Mouse (Mus musculus): ENCODE measurements around the gene Rep15. TPM values are rescaled to one million over a fixed set of nuclear protein-coding genes. Genes with fewer than 3 reads are reported as not detected.

The Rep15 gene
- polyA plus RNA-seq, 1 experiment from 2014 or later = 0.90 TPM

DNA sequence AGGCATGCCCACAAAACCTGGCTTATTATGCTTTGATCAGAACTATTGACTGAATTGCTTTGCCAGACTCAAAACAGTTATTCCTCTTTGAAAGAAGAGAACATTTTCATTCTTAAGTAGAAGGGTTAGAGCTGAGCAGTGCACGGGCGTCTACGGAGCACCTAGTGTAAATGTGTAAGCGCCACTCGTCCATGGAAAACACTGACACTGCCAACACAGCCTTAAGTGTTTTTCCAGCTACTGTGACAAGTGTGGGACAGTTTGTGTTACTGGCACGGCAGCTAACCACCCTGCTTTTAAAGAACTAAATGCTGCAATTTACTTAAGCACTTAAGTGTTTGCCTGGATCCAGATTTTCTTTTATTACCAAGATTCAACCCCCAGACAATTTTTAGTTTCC, 20.4 kb upstream of the Rep15 start:
- Histone ChIP-seq H3K9me3 (replicated peaks) (no peaks in the 10 kb centered on the region), H3K27me3 (no peaks in the 10 kb centered on the region), H3K4me3 (no peak overlapping the region), H3K4me1 (no peaks in the 10 kb centered on the region), H3K9ac (no peak overlapping the region), H3K27ac (no peak overlapping the region), H3K4me2 (replicated peaks) (no peak overlapping the region), H3K36me3 (no peaks in the 10 kb centered on the region)
- 81% methylated on average over 6 of the region's 6 CpGs for WGBS
- ATAC-seq (ENCODE audit: low FRiP score) = no peak

DNA sequence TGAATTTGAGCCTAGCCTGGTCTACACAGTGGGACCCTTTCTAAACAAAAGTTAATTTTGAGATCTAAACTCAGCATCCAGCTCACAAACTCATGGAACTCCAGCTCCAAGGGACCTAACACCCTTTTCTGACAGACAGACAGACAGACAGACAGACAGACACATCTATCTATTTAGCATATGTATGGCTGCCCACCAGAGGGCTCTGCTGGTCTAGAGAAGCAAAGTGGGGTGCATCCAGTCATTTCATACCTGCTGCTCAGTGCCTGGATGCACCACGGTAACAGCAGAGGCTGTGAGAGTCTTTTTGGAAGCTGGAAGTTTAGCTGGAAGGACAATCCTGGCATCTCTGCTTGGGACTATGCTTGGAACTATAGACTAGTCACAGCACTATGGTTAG, 18.8 kb upstream of the Rep15 start:
- Histone ChIP-seq H3K9me3 (replicated peaks) (no peaks in the 10 kb centered on the region), H3K4me1 (no peaks in the 10 kb centered on the region), H3K4me2 (replicated peaks) (no peak overlapping the region), H3K4me3 (no peak overlapping the region), H3K9ac (no peak overlapping the region), H3K27ac (no peak overlapping the region), H3K36me3 (no peaks in the 10 kb centered on the region), H3K27me3 (no peaks in the 10 kb centered on the region)
- WGBS = 76% methylated on average over 1 of the region's 1 CpGs
- ATAC-seq (ENCODE audit: low FRiP score) = no peak

DNA sequence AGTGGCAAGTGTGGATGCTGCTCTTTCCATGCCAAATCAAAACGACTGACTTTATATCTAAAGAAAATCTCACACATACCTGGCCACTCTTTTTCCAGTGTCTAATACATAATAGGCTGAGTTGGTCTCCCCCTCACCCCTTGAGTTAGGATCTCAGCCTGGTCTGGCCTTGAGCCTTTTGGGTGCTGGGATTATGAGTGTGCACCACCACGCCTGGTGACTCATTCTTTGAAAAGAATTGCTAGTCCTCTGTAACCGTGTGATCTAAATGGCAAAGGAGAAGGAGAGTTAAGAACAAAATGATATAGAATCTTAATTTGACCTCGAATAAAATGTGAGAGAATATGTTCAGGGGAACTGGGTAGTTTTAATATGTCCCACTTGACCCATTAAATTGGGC, 14.5 kb upstream of the Rep15 start:
- Histone ChIP-seq H3K4me1 (no peaks in the 10 kb centered on the region), H3K36me3 (no peaks in the 10 kb centered on the region), H3K9ac (no peak overlapping the region), H3K27ac (no peak overlapping the region), H3K27me3 (no peaks in the 10 kb centered on the region), H3K4me2 (replicated peaks) (no peak overlapping the region), H3K9me3 (replicated peaks) (no peaks in the 10 kb centered on the region), H3K4me3 (no peak overlapping the region)
- ATAC-seq (ENCODE audit: low FRiP score) = no peak
- 94% methylated on average over 4 of the region's 4 CpGs for WGBS

DNA sequence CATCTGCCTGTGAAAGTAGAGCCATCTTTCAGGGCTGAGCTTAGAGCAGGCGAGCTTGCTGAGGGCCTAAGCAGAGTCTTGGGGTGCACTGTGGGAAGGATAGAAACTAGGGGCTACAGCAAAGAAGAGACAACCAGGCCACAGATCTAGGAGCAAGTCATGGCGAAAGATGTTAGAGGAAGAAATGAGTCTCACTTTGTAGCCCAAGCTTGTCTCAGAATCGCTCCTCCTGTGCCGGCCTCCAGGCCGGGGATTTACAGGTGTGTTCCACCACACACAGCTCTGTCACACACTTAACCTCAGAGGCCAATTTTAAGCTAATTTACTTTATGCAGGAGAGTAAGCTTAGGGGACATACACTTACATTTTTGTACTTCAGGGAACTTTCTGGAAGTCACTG, 14.0 kb upstream of the Rep15 start:
- no peaks in the 10 kb centered on the region for H3K36me3 ChIP-seq
- no peak overlapping the region for H3K4me3 ChIP-seq
- no peaks in the 10 kb centered on the region for H3K9me3 ChIP-seq (replicated peaks)
- 90% methylated on average over 5 of the region's 5 CpGs for WGBS
- no peak for ATAC-seq (ENCODE audit: low FRiP score)
- no peak overlapping the region for H3K9ac ChIP-seq
- H3K27ac ChIP-seq = no peak overlapping the region
- no peaks in the 10 kb centered on the region for H3K4me1 ChIP-seq
- H3K4me2 ChIP-seq (replicated peaks) = no peak overlapping the region
- no peaks in the 10 kb centered on the region for H3K27me3 ChIP-seq

DNA sequence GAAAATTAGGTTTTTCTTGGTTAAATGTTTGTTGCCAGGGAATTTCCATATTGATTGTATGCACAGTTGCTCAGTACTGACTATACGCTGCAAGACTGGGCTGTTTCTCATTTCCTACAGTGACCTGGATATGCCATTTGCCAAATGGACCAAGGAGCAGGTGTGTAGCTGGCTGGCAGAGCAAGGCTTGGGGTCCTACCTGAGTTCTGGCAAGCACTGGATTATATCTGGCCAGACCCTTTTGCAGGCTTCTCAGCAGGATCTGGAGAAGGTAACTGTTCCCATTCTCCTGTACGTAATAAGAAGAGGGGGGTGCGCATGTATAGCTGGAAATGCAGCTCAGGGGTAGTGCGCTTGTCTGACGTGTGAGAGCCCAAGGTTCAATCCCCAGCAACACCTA, 11.2 kb upstream of the Rep15 start:
- Histone ChIP-seq H3K4me2 (replicated peaks) (no peak overlapping the region), H3K9ac (no peak overlapping the region), H3K36me3 (no peaks in the 10 kb centered on the region), H3K27me3 (no peaks in the 10 kb centered on the region), H3K9me3 (replicated peaks) (no peaks in the 10 kb centered on the region), H3K4me3 (no peak overlapping the region), H3K4me1 (no peaks in the 10 kb centered on the region), H3K27ac (no peak overlapping the region)
- 96% methylated on average over 5 of the region's 5 CpGs for WGBS
- no peak for ATAC-seq (ENCODE audit: low FRiP score)

DNA sequence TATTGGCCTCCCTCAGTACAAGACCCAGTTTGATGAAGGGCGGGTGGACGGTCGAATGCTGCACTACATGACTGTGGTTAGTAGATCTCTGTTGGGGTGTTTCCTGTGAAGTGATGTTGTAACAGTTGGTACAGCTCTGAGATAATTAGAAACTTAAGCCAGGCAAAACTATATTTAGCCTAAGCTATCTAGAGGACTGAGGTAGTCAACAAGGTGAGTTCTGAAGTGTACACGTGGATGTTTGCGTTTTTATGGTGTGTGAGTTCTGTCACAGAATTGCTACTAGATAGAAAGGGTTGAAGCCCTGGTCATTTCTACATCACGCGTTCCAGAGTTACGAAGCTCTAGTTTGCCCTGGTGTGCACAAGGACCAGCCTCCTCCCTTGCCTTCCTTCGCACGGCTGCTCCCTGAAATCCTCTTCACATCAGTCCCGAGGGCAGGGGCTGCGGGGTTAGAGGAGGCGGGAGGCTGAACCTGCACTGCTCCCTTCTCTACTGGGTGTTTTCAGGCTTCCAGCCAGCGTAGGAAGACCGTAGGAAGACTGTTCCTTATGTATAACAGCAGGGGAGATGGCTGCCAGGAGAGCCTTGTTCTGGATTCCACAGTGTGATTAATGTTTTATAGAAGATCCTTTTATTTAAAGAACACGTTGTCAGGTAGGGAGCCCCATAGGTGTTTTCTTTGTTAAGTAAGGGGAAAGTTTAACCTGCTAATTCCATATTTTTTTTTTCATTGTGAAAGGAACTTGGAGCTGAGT, 9.8 kb upstream of the Rep15 start:
- no peaks in the 10 kb centered on the region for H3K9me3 ChIP-seq (replicated peaks)
- H3K4me1 ChIP-seq = no peaks in the 10 kb centered on the region
- whole genome bisulfite sequencing = 84% methylated on average over 16 of the region's 16 CpGs
- no peak overlapping the region for H3K4me3 ChIP-seq
- H3K4me2 ChIP-seq (replicated peaks) = no peak overlapping the region
- no peaks in the 10 kb centered on the region for H3K36me3 ChIP-seq
- H3K27ac ChIP-seq = no peak overlapping the region
- H3K9ac ChIP-seq = no peak overlapping the region
- H3K27me3 ChIP-seq = no peaks in the 10 kb centered on the region
- ATAC-seq (ENCODE audit: low FRiP score) = no peak

DNA sequence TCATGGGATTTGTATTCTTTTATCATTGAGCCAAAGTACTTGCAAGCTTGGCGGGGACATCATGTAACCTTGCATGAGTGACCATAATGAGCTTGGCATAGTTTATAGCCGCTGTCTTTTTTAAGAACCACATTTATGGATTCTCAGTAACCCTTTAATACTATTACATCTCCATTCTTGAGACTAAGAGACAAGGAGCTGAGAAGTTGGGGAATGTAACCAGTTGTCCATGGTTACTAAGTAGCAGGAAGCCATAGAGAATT, 9.3 kb upstream of the Rep15 start:
- Histone ChIP-seq H3K4me1 (no peaks in the 10 kb centered on the region), H3K9me3 (replicated peaks) (no peaks in the 10 kb centered on the region), H3K27me3 (no peaks in the 10 kb centered on the region), H3K9ac (no peak overlapping the region), H3K36me3 (no peaks in the 10 kb centered on the region), H3K4me2 (replicated peaks) (no peak overlapping the region), H3K27ac (no peak overlapping the region), H3K4me3 (no peak overlapping the region)
- WGBS = 93% methylated on average over 2 of the region's 2 CpGs
- ATAC-seq (ENCODE audit: low FRiP score) = no peak

DNA sequence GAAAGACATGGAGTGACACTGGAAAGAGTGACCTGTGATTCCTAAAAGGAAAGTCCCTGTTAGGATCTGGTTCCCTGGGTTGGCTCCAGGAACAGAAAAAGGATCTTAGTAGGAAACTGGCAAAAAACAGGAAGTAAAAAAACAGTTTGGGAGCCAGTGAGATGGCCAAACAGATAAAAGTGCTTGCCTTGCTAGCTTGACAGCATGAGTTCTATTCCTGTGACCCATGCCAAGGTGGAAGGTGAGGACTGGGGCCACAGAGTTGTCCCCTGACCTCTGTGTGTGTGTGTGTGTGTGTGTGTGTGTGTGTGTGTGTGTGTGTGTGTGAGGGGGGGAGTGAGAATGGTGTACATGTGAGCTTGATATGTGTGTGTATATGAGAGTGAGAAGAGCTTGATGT, 8.8 kb upstream of the Rep15 start:
- H3K4me3 ChIP-seq = no peak overlapping the region
- no peak for ATAC-seq (ENCODE audit: low FRiP score)
- no peaks in the 10 kb centered on the region for H3K27me3 ChIP-seq
- H3K4me2 ChIP-seq (replicated peaks) = no peak overlapping the region
- no peaks in the 10 kb centered on the region for H3K9me3 ChIP-seq (replicated peaks)
- no peaks in the 10 kb centered on the region for H3K4me1 ChIP-seq
- H3K36me3 ChIP-seq = no peaks in the 10 kb centered on the region
- no peak overlapping the region for H3K9ac ChIP-seq
- no peak overlapping the region for H3K27ac ChIP-seq

DNA sequence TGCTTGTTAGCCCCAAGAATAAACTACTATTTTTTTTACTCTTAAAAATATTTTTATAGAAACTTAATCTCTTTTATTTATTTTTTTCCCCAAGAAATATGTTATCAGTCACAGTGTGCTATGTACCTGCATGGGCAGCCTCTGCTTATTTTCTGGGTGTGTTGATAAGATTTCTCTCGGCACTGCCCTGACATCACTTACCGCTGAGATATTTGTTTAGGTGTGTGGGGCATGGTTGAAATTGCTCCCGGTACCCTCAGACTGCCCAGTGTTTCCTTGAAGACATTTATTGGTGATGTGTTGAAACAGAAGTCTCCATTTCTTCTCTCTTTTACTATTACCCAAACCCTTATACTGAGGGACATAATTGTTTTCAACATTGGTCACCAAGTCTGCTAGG, 7.6 kb upstream of the Rep15 start:
- Histone ChIP-seq H3K27ac (no peak overlapping the region), H3K9ac (no peak overlapping the region), H3K4me2 (replicated peaks) (no peak overlapping the region), H3K9me3 (replicated peaks) (no peaks in the 10 kb centered on the region), H3K4me1 (no peaks in the 10 kb centered on the region), H3K36me3 (0 out of 2 replicates have a peak, but pooled peaks cover 4% of the 10 kb centered on the region), H3K4me3 (no peak overlapping the region), H3K27me3 (no peaks in the 10 kb centered on the region)
- 94% methylated on average over 3 of the region's 3 CpGs for WGBS
- ATAC-seq (ENCODE audit: low FRiP score) = no peak

DNA sequence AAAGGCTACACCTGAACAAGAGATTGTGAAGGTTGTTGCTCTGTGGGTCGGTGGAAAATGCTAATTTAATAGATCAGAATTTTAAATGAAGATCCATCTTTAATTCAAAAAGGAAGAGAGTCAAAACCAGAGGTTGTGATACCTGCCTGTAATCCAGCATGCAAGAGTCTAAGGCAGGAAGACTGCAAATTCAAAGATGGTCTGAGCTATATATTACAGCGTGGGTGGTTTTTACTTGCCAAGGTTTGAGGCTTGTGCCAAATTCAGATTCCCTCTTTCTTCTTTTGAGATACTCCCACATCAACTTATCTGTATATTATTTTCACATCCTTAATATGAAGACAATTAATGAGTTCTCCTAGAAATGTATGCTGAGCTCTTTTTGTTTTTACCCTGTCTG, 4.0 kb upstream of the Rep15 start:
- WGBS = 78% methylated on average over 2 of the region's 2 CpGs
- no peak overlapping the region for H3K27ac ChIP-seq
- H3K9me3 ChIP-seq (replicated peaks) = no peaks in the 10 kb centered on the region
- H3K4me2 ChIP-seq (replicated peaks) = no peak overlapping the region
- no peak overlapping the region for H3K9ac ChIP-seq
- H3K27me3 ChIP-seq = no peaks in the 10 kb centered on the region
- H3K4me3 ChIP-seq = no peak overlapping the region
- 0 out of 2 replicates have a peak, but pooled peaks cover 7% of the 10 kb centered on the region for H3K36me3 ChIP-seq
- no peaks in the 10 kb centered on the region for H3K4me1 ChIP-seq
- ATAC-seq (ENCODE audit: low FRiP score) = no peak

DNA sequence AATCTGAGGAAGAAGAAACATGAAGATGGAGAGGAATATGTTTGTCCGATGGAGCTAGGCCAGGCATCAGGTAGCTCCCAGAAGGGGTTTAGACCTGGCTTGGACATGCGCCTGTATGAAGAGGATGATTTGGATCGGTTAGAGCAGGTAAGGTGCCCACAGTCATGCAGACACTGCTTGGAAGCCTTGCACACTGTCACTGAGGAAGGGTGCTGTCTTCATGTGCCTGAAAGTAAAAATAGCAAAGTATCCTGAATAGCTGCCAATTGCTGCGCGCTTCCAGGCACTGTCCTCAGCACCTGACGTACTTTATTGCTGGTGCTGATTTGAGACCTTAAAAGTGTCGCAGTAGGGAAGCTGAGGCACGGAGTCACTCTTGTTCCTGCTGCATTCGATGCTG, 2.8 kb upstream of the Rep15 start:
- no peaks in the 10 kb centered on the region for H3K4me1 ChIP-seq

DNA sequence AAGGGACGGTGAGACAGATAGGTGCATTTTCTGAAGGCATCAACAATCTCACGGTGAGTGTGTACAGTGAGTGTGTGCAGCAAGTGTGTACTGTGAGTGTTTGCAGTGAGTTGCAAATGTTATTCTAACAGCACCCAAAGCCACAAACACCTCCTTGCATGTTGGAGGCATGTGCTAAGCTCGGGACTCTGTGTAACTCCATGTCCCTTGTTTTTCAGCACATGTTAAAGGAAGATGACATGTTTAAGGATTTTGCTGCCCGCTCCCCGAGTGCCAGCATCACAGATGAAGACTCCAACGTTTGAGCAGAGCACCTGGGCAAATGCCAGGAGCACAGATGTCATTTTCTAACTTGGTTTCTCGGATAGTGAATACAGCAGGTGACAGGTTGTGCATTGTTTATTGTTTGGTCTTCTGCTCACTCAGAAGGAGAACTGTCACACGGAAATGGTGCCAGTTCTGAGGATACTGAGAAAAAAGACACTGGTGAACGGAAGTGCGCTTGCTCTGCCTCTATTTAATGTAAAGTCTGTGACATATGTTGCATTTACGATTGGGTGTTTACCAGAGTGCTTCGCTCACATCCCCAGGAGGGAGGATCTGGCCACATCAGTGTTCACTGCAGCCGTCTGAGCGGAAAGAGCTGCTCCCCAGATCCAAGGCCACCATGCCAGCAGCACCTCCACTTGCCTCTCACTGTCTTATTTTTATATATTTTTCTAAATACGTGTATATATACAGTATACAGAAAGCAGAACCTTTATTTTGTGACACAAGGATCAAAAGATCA, 2.1 kb upstream of the Rep15 start:
- Histone ChIP-seq H3K4me2 (replicated peaks) (no peak overlapping the region), H3K4me1 (no peaks in the 10 kb centered on the region), H3K36me3 (0 out of 2 replicates have a peak, but pooled peaks cover 7% of the 10 kb centered on the region), H3K27me3 (no peaks in the 10 kb centered on the region), H3K9me3 (replicated peaks) (no peaks in the 10 kb centered on the region), H3K4me3 (no peak overlapping the region), H3K9ac (no peak overlapping the region), H3K27ac (no peak overlapping the region)
- ATAC-seq (ENCODE audit: low FRiP score) = no peak
- WGBS = 90% methylated on average over 15 of the region's 15 CpGs

More for the DNA sequence above, 2.8 kb upstream of the Rep15 start:
- no peak for ATAC-seq (ENCODE audit: low FRiP score)
- no peaks in the 10 kb centered on the region for H3K9me3 ChIP-seq (replicated peaks)
- no peak overlapping the region for H3K9ac ChIP-seq
- no peak overlapping the region for H3K4me3 ChIP-seq
- no peak overlapping the region for H3K4me2 ChIP-seq (replicated peaks)
- H3K27me3 ChIP-seq = no peaks in the 10 kb centered on the region
- no peak overlapping the region for H3K27ac ChIP-seq
- 91% methylated on average over 9 of the region's 9 CpGs for WGBS
- H3K36me3 ChIP-seq = 0 out of 2 replicates have a peak, but pooled peaks cover 7% of the 10 kb centered on the region
